Mouse (Mus musculus) frontal cortex, adult (tissue): ENCODE data around the gene Ech1.
"Not testable (repeated sequence)": the region's sequence is repeated elsewhere in the genome, so short reads cannot be mapped to it uniquely, and the experiment has no call there.

Experiments
- ATAC-seq: cut with Nextera tagmentation; 2 replicates; pipeline ENCODE4 v1.9.2; 2017; ENCODE audit warnings: mild to moderate bottlenecking, moderate library complexity, mixed read lengths; ENCODE audit not compliant: low TSS enrichment

Ech1 gene

DNA sequence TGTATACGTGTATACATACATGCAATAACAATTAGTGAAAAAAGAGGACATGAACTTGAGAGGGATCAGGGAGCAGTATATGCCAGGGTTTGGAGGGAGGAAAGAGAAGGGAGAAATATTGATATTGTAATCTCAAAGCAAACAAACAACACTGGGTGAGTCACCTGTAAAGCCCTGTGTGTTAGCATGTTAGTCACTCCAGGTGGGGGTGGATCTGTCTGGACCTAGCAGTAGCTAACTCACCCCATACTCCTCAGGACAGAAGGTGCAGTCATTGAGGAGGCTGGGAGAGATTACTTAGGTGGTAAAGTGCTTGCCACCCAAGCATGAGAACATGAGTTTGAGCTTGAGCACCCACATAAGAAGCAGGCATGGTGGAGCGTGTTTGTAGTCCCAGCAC lies 34.9 kb downstream of the Ech1 start:
- no peak for ATAC-seq

GRCm38 (mm10) chr7:28860898-28861297 lies 35.9 kb downstream of the Ech1 start:
- ATAC-seq: no peak

DNA sequence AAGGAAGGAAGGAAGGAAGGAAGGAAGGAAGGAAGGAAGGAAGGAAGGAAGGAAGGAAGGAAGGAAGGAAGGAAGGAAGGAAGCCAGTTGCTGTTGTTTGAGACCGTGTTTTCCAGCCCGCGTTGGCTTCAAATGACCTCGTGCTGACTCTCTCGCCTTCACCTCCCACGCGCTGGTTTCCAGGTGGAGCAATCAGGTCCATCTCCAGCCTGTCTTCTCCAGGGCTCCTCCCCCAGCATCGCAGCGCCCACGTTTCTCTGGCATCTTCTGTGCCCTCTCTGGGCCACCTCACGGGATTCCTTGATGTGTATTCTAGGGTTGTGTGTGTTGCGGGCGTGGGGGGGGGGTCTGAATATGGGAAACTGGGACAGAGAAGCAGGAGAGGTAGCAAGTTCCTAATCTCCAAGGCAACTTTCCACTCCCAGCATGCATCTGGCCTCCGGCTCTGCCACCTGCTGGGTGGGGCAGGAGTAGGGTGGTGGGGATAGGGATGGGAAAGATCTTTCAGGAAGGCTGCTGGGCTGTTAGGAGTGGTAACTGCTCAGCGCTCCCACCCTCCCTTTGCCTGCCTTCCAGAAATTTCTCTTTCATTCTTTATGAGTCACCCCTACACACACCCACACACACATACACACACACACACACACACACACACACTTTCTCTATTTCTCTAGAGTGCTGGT lies 37.9 kb downstream of the Ech1 start:
- ATAC-seq: peak; percentile 71

GRCm38 (mm10) chr7:28863540-28863939 lies 38.5 kb downstream of the Ech1 start, which contains the start of gene Lgals7:
Lgals7 (plus strand) TSS chr7:28863853.
- no peak for ATAC-seq

GRCm38 (mm10) chr7:28864288-28864750 lies 39.3 kb downstream of the Ech1 start:
- ATAC-seq: no peak

GRCm38 (mm10) chr7:28865481-28866300 lies 40.7 kb downstream of the Ech1 start:
- ATAC-seq: peak; percentile 72

GRCm38 (mm10) chr7:28866769-28867507 lies 41.9 kb downstream of the Ech1 start:
- no peak for ATAC-seq

GRCm38 (mm10) chr7:28867508-28868340 lies 42.7 kb downstream of the Ech1 start:
- not testable (repeated sequence) for ATAC-seq

DNA sequence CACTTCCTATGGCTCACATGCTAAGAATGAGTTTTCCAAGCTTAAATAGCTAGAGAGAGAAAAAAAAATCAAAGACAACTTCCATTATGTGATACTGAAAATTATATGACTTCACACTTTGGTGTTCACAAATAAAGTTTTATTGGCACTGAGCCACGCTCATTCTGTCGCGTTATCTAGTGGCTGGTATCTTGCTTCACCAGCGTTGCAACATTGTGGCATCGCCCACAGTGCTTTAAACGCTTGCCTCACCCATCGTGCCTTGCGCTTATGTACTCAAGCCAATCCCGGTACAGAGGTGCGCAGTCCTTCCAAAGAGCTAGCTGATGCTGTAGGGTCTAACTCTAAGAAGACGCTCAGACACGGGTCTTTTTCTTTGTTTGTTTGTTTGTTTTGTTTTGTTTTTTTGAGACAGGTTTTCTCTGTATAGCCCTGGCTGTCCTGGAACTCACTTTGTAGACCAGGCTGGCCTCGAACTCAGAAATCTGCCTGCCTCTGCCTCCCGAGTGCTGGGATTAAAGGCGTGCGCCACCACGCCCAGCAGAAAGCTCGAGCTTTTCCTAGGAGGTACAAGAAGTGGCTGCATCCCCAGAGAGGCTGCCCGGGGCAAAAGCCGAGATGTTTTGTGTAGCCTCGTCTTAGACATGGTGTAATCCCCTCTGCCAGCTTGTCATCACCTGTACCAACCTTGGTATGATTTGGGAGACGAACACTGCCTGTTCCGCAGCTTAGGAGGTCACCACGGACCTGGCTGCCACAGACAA lies 46.1 kb downstream of the Ech1 start:
- ATAC-seq: no peak

DNA sequence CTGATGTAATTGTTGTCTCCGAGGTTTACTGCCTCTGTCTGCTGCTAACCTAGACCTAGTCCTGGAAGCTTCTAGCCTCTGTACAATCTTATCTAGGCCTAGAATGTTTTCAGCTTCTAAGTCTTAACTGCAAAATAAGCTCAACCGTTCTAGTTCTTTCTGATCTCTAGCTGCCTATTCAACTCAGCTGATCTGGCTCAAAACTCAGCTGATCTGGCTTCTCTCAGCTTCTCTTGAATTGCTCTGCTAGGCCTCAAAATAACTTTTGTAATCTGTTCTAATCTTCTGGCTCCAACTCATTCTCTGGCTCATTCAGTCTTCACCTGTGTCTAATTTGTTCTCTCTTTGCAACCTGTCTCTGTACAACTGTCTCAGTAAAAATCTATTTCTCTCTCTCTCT lies 49.5 kb downstream of the Ech1 start:
- no peak for ATAC-seq

DNA sequence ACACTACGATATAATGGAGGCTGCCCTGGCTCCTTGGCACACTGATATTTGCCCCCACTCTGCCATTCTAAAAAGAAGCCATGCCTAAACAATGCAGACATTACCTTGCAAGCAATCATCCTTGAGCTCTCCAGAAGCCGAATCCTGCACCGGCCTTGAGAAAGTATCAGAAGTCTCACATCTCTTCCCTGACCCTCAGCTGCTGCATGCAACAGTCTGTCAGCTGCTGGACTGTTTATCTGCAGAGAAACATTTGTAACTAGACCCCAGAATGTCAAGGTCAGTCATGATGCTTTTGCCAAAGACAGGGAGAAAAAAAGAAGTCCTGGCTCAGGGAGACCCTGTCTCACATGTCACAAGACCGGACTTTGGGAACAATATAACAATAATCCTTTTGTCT lies 51.1 kb downstream of the Ech1 start:
- no peak for ATAC-seq

GRCm38 (mm10) chr7:28877155-28877554 lies 52.1 kb downstream of the Ech1 start:
- no peak for ATAC-seq

- ATAC-seq: no peak
Observed at GRCm38 (mm10) chr7:28877856-28878255, 52.8 kb downstream of the Ech1 start.

DNA sequence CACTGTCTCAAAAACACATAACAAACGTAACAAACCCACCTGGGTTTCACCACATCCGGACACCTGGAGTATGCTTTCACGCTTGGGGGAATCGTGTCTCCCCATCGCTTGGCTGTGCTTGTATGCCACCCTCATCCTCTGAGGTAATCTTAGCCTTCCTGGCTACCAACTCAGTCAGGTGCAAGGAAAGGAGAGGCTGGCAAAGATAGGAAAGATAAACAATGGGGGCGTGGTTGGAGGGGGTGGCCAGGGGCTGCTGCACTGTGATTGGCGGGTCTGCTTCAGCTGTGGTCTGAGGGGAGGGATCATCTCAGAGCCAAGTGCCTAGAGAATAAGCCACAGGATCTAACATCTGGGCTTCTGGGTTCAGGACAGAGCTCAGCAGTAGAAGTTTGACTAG lies 54.6 kb downstream of the Ech1 start:
- ATAC-seq: no peak

GRCm38 (mm10) chr7:28880554-28880953 lies 55.5 kb downstream of the Ech1 start:
- no peak for ATAC-seq

GRCm38 (mm10) chr7:28881199-28881598 lies 56.2 kb downstream of the Ech1 start, which contains the start of gene Capn12:
Capn12 (plus strand) TSS chr7:28881422.
- ATAC-seq: no peak
